Mouse (Mus musculus) embryonic facial prominence, embryonic 14.5 days (tissue): ENCODE results near the gene Slc22a3. TPM values are rescaled to one million over a fixed set of nuclear protein-coding genes. Genes with fewer than 3 reads are reported as not detected.

Experiments
- ATAC-seq: fragments of 200-750 bp; cut with Nextera tagmentation; 2 replicates; pipeline ENCODE4 v1.8.0; 2017; ENCODE audit warnings: low read depth, moderate number of reproducible peaks, moderate TSS enrichment
- DNase-seq: peaks from one replicate; pipeline ENCODE4 v3.0.0-alpha.2; 2015; ENCODE audit warnings: low spot score
- H3K27ac ChIP-seq: fragments of 300-500 bp; sonication (generic); replicated peaks from 2 replicates; pipeline ENCODE4 v1.5.1; 2014; ENCODE audit warnings: low read depth, mild to moderate bottlenecking, low read length, moderate library complexity
- H3K27me3 ChIP-seq: fragments of 300-500 bp; sonication (generic); replicated peaks from 2 replicates; pipeline ENCODE4 v1.6.1; 2014; ENCODE audit warnings: low read length; ENCODE audit not compliant: control insufficient read depth, insufficient read depth
- H3K36me3 ChIP-seq: fragments of 300-500 bp; sonication (generic); 2 replicates; pipeline ENCODE4 v1.6.1; 2014; ENCODE audit warnings: low read length, mixed read lengths; ENCODE audit not compliant: control insufficient read depth, insufficient read depth
- H3K4me1 ChIP-seq: fragments of 300-500 bp; sonication (generic); 2 replicates; pipeline ENCODE4 v1.6.1; 2014; ENCODE audit warnings: antibody characterized with exemption, low read length; ENCODE audit not compliant: control insufficient read depth, insufficient read depth
- H3K4me2 ChIP-seq: fragments of 300-500 bp; sonication (generic); 2 replicates; pipeline ENCODE4 v1.6.1; 2014; ENCODE audit warnings: low read depth, mild to moderate bottlenecking, low read length, moderate library complexity, mixed read lengths
- H3K4me3 ChIP-seq: fragments of 300-500 bp; sonication (generic); 2 replicates; pipeline ENCODE4 v1.5.1; 2014; ENCODE audit warnings: low read depth, mild to moderate bottlenecking, low read length
- H3K9ac ChIP-seq: fragments of 300-500 bp; sonication (generic); 2 replicates; pipeline ENCODE4 v1.6.1; 2014; ENCODE audit warnings: low read depth, mild to moderate bottlenecking, low read length, moderate library complexity, mixed read lengths
- H3K9me3 ChIP-seq: fragments of 300-500 bp; sonication (generic); 2 replicates; pipeline ENCODE4 v1.6.1; 2016; ENCODE audit warnings: low read length; ENCODE audit not compliant: control insufficient read depth
- WGBS: fragments of 180-500 bp; shearing (Covaris S2); extraction: QIAGEN DNeasy Blood & Tissue Kit; methylation state at CpG from one replicate; pipeline ENCODE4 v1.1.7; 2014; 5-methylcytosine and 5-hydroxymethylcytosine counted together
- polyA plus RNA-seq: library from polyadenylated mRNA; unstranded; fragments of >200 nt; fragmentation: Nextera tagmentation; extraction: Ambion mirVana; gene quantifications from 2 replicates; pipeline ENCODE4 v1.2.1, GENCODE M21; 2014

The Slc22a3 gene
- polyA plus RNA-seq, 1 experiment from 2014 or later: 0.84 TPM

- no peaks in the 10 kb centered on the region for H3K4me1 ChIP-seq
- no peak overlapping the region for H3K4me3 ChIP-seq
- no peak overlapping the region for H3K27ac ChIP-seq
- H3K9me3 ChIP-seq: no peaks in the 10 kb centered on the region
- peaks cover 17% of the 10 kb centered on the region for H3K27me3 ChIP-seq
- no peak for ATAC-seq
- no peak overlapping the region for H3K9ac ChIP-seq
- whole genome bisulfite sequencing: 74% methylated on average over 9 of the region's 9 CpGs
- H3K36me3 ChIP-seq: no peaks in the 10 kb centered on the region
- DNase-seq: no peak
- no peak overlapping the region for H3K4me2 ChIP-seq
Measured at GRCm38 (mm10) chr17:12513107-12513923, 5.8 kb upstream of the Slc22a3 start.

DNA sequence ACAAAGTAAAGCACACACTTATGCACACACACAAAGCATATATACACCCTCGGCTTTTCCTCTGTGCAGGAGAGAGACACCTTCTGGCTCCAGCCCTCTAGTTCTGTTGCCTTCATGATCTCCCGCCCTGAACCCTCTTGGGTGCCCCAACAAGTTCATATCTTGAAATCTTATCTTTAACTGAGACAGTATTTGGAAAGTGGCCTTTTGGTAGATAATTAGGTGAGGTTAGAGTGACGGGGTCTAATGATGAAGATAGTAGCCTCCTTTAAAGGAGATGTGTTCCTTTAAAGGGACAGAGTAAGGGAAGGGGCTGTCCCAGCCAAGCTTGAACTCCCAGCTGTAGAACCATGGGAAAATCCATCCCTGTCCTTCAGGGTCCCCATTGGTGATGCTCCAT, 3.7 kb upstream of the Slc22a3 start:
- WGBS: 85% methylated on average over 3 of the region's 3 CpGs
- ATAC-seq: no peak

GRCm38 (mm10) chr17:12508376-12508775, 872 bp upstream of the Slc22a3 start:
- Histone ChIP-seq H3K36me3 (no peaks in the 10 kb centered on the region), H3K27ac (no peak overlapping the region), H3K4me2 (no peak overlapping the region), H3K4me1 (no peaks in the 10 kb centered on the region), H3K9ac (no peak overlapping the region), H3K4me3 (no peak overlapping the region), H3K9me3 (no peaks in the 10 kb centered on the region), H3K27me3 (peaks cover 59% of the 10 kb centered on the region)
- WGBS: 20% methylated on average over 7 of the region's 7 CpGs
- ATAC-seq (no peak), DNase-seq (no peak)

More for the DNA sequence above, 3.7 kb upstream of the Slc22a3 start:
- H3K9me3 ChIP-seq: no peaks in the 10 kb centered on the region
- H3K27ac ChIP-seq: no peak overlapping the region
- H3K4me3 ChIP-seq: no peak overlapping the region
- no peak for DNase-seq
- H3K4me1 ChIP-seq: no peaks in the 10 kb centered on the region
- peaks cover 38% of the 10 kb centered on the region for H3K27me3 ChIP-seq
- no peak overlapping the region for H3K4me2 ChIP-seq
- H3K36me3 ChIP-seq: no peaks in the 10 kb centered on the region
- H3K9ac ChIP-seq: no peak overlapping the region

DNA sequence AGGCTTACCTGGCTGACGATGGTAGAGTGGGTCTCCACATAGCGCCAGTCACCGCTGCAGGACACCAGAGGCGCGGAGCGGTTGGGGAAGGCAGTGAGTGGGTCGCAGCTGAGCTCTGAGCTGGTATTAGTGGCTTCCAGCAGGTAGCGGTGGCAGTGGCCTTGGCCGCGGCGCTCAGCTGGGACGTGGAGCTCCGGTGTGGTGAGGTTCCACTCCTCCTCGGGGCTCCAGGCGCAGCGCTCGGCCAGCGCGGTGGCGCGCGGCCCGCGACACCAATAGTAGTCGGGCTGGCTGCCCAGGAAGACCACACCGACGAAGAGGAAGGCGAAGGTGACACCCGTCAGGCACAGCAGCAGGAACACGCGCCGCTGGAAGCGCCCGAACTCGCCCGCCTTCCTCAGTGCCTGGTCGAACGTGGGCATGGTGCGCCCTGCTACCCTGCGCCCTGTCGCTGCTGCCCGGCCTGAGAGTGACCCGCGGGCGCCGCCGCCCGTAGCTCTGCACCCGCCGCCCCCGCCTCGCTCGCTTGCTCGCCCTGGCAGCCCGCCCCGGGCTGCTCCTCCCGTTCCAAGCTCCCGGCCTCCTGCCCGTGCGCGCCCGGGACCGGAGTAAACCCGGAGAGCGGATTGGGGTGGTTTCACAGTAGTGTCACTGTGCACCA, 471 bp downstream of the Slc22a3 start:
- H3K4me1 ChIP-seq: no peaks in the 10 kb centered on the region
- no peak for DNase-seq
- no peak for ATAC-seq
- H3K36me3 ChIP-seq: no peaks in the 10 kb centered on the region
- peak overlapping the region; percentile 35; the same call in 1 of the 2 replicates for H3K9ac ChIP-seq
- peaks cover 59% of the 10 kb centered on the region for H3K27me3 ChIP-seq
- H3K4me2 ChIP-seq: peak overlapping the region; percentile 67
- no peak overlapping the region for H3K27ac ChIP-seq
- H3K9me3 ChIP-seq: no peaks in the 10 kb centered on the region
- H3K4me3 ChIP-seq: peak overlapping the region; percentile 41
- WGBS: under 1% methylated on average over 22 of the region's 65 CpGs

DNA sequence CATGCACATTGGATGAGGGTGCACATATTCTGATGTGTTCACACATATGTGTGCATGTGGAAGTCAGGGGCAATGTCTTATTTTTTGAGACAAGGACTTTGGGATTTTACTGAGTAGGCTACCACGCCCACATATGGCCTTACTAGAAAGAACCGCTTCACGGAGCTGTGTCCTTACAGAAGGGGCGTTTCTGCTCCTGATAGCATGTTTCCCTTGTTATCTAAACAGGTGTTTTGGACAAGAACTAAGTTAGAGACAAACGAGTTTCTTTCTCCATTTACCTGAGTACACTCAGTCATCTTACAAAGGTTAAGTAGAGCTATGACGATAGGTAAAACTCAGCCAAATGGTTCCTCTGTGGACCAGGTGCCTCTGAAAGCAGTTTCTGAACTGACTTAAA, 1.8 kb downstream of the Slc22a3 start:
- Histone ChIP-seq H3K27me3 (peaks cover 59% of the 10 kb centered on the region), H3K27ac (no peak overlapping the region)

DNA sequence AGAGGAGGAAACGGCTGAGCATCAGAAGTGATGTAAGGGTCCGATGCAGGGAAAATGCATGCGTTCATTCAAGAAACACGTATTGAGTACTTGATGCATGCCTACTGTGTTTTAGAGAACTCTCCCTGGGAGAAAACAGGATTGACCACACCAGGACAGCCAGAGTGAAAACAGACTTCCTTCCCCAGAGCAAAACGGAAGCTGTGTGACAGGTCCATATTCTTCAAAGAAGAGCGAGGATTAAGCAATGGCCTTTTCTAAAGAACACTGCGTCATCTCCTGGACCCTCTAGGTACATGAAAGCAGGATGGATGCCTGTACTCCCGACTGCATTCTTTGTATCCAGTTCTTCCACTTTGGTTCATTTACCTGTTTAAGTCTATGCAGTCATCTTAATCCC, 8.1 kb downstream of the Slc22a3 start:
- H3K27ac ChIP-seq: no peak overlapping the region
- H3K9me3 ChIP-seq: 0 out of 2 replicates have a peak, but pooled peaks cover 4% of the 10 kb centered on the region
- no peak overlapping the region for H3K4me2 ChIP-seq
- no peak overlapping the region for H3K9ac ChIP-seq
- WGBS: 83% methylated on average over 8 of the region's 8 CpGs
- H3K36me3 ChIP-seq: no peaks in the 10 kb centered on the region
- ATAC-seq (no peak), DNase-seq (no peak)
- no peak overlapping the region for H3K4me3 ChIP-seq
- H3K4me1 ChIP-seq: no peaks in the 10 kb centered on the region
- H3K27me3 ChIP-seq: peaks cover 6% of the 10 kb centered on the region; the same call in 1 of the 2 replicates

More for the DNA sequence above, 1.8 kb downstream of the Slc22a3 start:
- no peak overlapping the region for H3K9ac ChIP-seq
- WGBS: 78% methylated on average over 6 of the region's 6 CpGs
- no peaks in the 10 kb centered on the region for H3K4me1 ChIP-seq
- DNase-seq (no peak), ATAC-seq (no peak)
- H3K4me3 ChIP-seq: no peak overlapping the region
- no peak overlapping the region for H3K4me2 ChIP-seq
- H3K9me3 ChIP-seq: 0 out of 2 replicates have a peak, but pooled peaks cover 3% of the 10 kb centered on the region
- H3K36me3 ChIP-seq: no peaks in the 10 kb centered on the region

- no peak for DNase-seq
Measured at GRCm38 (mm10) chr17:12495558-12495957, 11.9 kb downstream of the Slc22a3 start.

GRCm38 (mm10) chr17:12491591-12491990, 15.9 kb downstream of the Slc22a3 start:
- Histone ChIP-seq H3K27me3 (no peaks in the 10 kb centered on the region), H3K4me2 (no peak overlapping the region), H3K4me1 (no peaks in the 10 kb centered on the region), H3K9ac (no peak overlapping the region), H3K4me3 (no peak overlapping the region), H3K9me3 (no peaks in the 10 kb centered on the region), H3K36me3 (no peaks in the 10 kb centered on the region), H3K27ac (no peak overlapping the region)
- no peak for DNase-seq
- no peak for ATAC-seq
- 73% methylated on average over 12 of the region's 12 CpGs for WGBS

More at GRCm38 (mm10) chr17:12495558-12495957, 11.9 kb downstream of the Slc22a3 start:
- Histone ChIP-seq H3K4me3 (no peak overlapping the region), H3K4me1 (no peaks in the 10 kb centered on the region), H3K27ac (no peak overlapping the region), H3K9me3 (no peaks in the 10 kb centered on the region), H3K27me3 (no peaks in the 10 kb centered on the region), H3K36me3 (no peaks in the 10 kb centered on the region), H3K9ac (no peak overlapping the region), H3K4me2 (no peak overlapping the region)
- no peak for ATAC-seq
- WGBS: 43% methylated on average over 3 of the region's 3 CpGs
